Mouse (Mus musculus): ENCODE measurements around the gene Gm21860. TPM values are rescaled to one million over a fixed set of nuclear protein-coding genes. Genes with fewer than 3 reads are reported as not detected.
"Not testable (repeated sequence)": the region's sequence is repeated elsewhere in the genome, so short reads cannot be mapped to it uniquely, and the experiment has no call there.

Gm21860 gene
- polyA plus RNA-seq, 1 experiment from 2014 or later = not detected

- H3K4me3 ChIP-seq (ENCODE audit: low read depth, low read length); H3K27me3 ChIP-seq (ENCODE audit: control insufficient read depth, insufficient read depth, low read length); H3K4me1 ChIP-seq (ENCODE audit: control insufficient read depth, insufficient read depth, low read length); H3K27ac ChIP-seq (ENCODE audit: low read depth, low read length); H3K9ac ChIP-seq (ENCODE audit: low read length); H3K4me2 ChIP-seq (ENCODE audit: low read depth): not testable (repeated sequence)
- ATAC-seq (ENCODE audit: insufficient read depth, low FRiP score, low TSS enrichment) (peak; percentile 67), DNase-seq (ENCODE audit: low spot score) (peak; percentile 74)
- peaks cover 36% of the 10 kb centered on the region for H3K36me3 ChIP-seq (ENCODE audit: control insufficient read depth, insufficient read depth, low read length)
- H3K9me3 ChIP-seq (ENCODE audit: control insufficient read depth, low read length) = peaks cover 44% of the 10 kb centered on the region
- 78% methylated on average over 38 of the region's 38 CpGs for WGBS
Measured at GRCm38 (mm10) chrY:90741006-90741405, 13.6 kb downstream of the Gm21860 start.

- Histone ChIP-seq H3K4me1 (ENCODE audit: control insufficient read depth, insufficient read depth, low read length) (no peaks in the 10 kb centered on the region), H3K27ac (ENCODE audit: low read depth, low read length) (no peak overlapping the region), H3K4me3 (ENCODE audit: low read depth, low read length) (no peak overlapping the region), H3K36me3 (ENCODE audit: control insufficient read depth, insufficient read depth, low read length) (peaks cover 36% of the 10 kb centered on the region), H3K9me3 (ENCODE audit: control insufficient read depth, low read length) (peaks cover 44% of the 10 kb centered on the region), H3K9ac (ENCODE audit: low read length) (no peak overlapping the region), H3K4me2 (ENCODE audit: low read depth) (no peak overlapping the region), H3K27me3 (ENCODE audit: control insufficient read depth, insufficient read depth, low read length) (no peaks in the 10 kb centered on the region)
- ATAC-seq (ENCODE audit: insufficient read depth, low FRiP score, low TSS enrichment) (peak; percentile 1; the same call in 1 of the 2 replicates), DNase-seq (ENCODE audit: low spot score) (peak; percentile 66)
- WGBS = 55% methylated on average over 14 of the region's 14 CpGs
Measured at GRCm38 (mm10) chrY:90740013-90740561, 14.5 kb downstream of the Gm21860 start.

GRCm38 (mm10) chrY:90739531-90740012 is 15.0 kb downstream of the Gm21860 start:
- H3K4me1 ChIP-seq (ENCODE audit: control insufficient read depth, insufficient read depth, low read length); H3K9ac ChIP-seq (ENCODE audit: low read length); H3K27me3 ChIP-seq (ENCODE audit: control insufficient read depth, insufficient read depth, low read length); ATAC-seq (ENCODE audit: insufficient read depth, low FRiP score, low TSS enrichment); H3K4me3 ChIP-seq (ENCODE audit: low read depth, low read length); H3K4me2 ChIP-seq (ENCODE audit: low read depth); H3K27ac ChIP-seq (ENCODE audit: low read depth, low read length): not testable (repeated sequence)
- DNase-seq (ENCODE audit: low spot score) = peak; percentile 50
- Histone ChIP-seq H3K9me3 (ENCODE audit: control insufficient read depth, low read length) (peaks cover 44% of the 10 kb centered on the region), H3K36me3 (ENCODE audit: control insufficient read depth, insufficient read depth, low read length) (peaks cover 36% of the 10 kb centered on the region)
- 56% methylated on average over 11 of the region's 11 CpGs for WGBS

- ATAC-seq (ENCODE audit: insufficient read depth, low FRiP score, low TSS enrichment) (peak; percentile 11), DNase-seq (ENCODE audit: low spot score) (peak; percentile 51)
- H3K27ac ChIP-seq (ENCODE audit: low read depth, low read length); H3K27me3 ChIP-seq (ENCODE audit: control insufficient read depth, insufficient read depth, low read length); H3K9ac ChIP-seq (ENCODE audit: low read length); H3K4me3 ChIP-seq (ENCODE audit: low read depth, low read length); H3K4me1 ChIP-seq (ENCODE audit: control insufficient read depth, insufficient read depth, low read length); H3K4me2 ChIP-seq (ENCODE audit: low read depth): not testable (repeated sequence)
- Histone ChIP-seq H3K9me3 (ENCODE audit: control insufficient read depth, low read length) (peaks cover 40% of the 10 kb centered on the region), H3K36me3 (ENCODE audit: control insufficient read depth, insufficient read depth, low read length) (peaks cover 36% of the 10 kb centered on the region)
- WGBS = 76% methylated on average over 28 of the region's 28 CpGs
Measured at GRCm38 (mm10) chrY:90738841-90739530, 15.6 kb downstream of the Gm21860 start.

GRCm38 (mm10) chrY:90738431-90738680 is 16.3 kb downstream of the Gm21860 start:
- Histone ChIP-seq H3K9ac (ENCODE audit: low read length) (no peak overlapping the region), H3K9me3 (ENCODE audit: control insufficient read depth, low read length) (peaks cover 40% of the 10 kb centered on the region), H3K4me1 (ENCODE audit: control insufficient read depth, insufficient read depth, low read length) (no peaks in the 10 kb centered on the region), H3K27me3 (ENCODE audit: control insufficient read depth, insufficient read depth, low read length) (no peaks in the 10 kb centered on the region), H3K36me3 (ENCODE audit: control insufficient read depth, insufficient read depth, low read length) (peaks cover 36% of the 10 kb centered on the region), H3K4me2 (ENCODE audit: low read depth) (no peak overlapping the region), H3K4me3 (ENCODE audit: low read depth, low read length) (no peak overlapping the region), H3K27ac (ENCODE audit: low read depth, low read length) (no peak overlapping the region)
- DNase-seq (ENCODE audit: low spot score) (no peak), ATAC-seq (ENCODE audit: insufficient read depth, low FRiP score, low TSS enrichment) (no peak)
- WGBS = 90% methylated on average over 1 of the region's 1 CpGs

GRCm38 (mm10) chrY:90737606-90738430 is 16.8 kb downstream of the Gm21860 start:
- Histone ChIP-seq H3K36me3 (ENCODE audit: control insufficient read depth, insufficient read depth, low read length) (peaks cover 36% of the 10 kb centered on the region), H3K4me2 (ENCODE audit: low read depth) (no peak overlapping the region), H3K27ac (ENCODE audit: low read depth, low read length) (no peak overlapping the region), H3K4me3 (ENCODE audit: low read depth, low read length) (no peak overlapping the region), H3K27me3 (ENCODE audit: control insufficient read depth, insufficient read depth, low read length) (no peaks in the 10 kb centered on the region), H3K9ac (ENCODE audit: low read length) (no peak overlapping the region), H3K9me3 (ENCODE audit: control insufficient read depth, low read length) (peaks cover 39% of the 10 kb centered on the region), H3K4me1 (ENCODE audit: control insufficient read depth, insufficient read depth, low read length) (no peaks in the 10 kb centered on the region)
- ATAC-seq (ENCODE audit: insufficient read depth, low FRiP score, low TSS enrichment) (no peak), DNase-seq (ENCODE audit: low spot score) (no peak)
- 72% methylated on average over 3 of the region's 7 CpGs for WGBS

- not testable (repeated sequence) for H3K4me1 ChIP-seq (ENCODE audit: control insufficient read depth, insufficient read depth, low read length); H3K9ac ChIP-seq (ENCODE audit: low read length); H3K4me3 ChIP-seq (ENCODE audit: low read depth, low read length); H3K27ac ChIP-seq (ENCODE audit: low read depth, low read length); DNase-seq (ENCODE audit: low spot score); ATAC-seq (ENCODE audit: insufficient read depth, low FRiP score, low TSS enrichment); H3K27me3 ChIP-seq (ENCODE audit: control insufficient read depth, insufficient read depth, low read length); H3K4me2 ChIP-seq (ENCODE audit: low read depth)
- Histone ChIP-seq H3K9me3 (ENCODE audit: control insufficient read depth, low read length) (peaks cover 29% of the 10 kb centered on the region), H3K36me3 (ENCODE audit: control insufficient read depth, insufficient read depth, low read length) (peaks cover 26% of the 10 kb centered on the region)
- WGBS = 79% methylated on average over 6 of the region's 9 CpGs
Measured at GRCm38 (mm10) chrY:90736217-90737000, 18.2 kb downstream of the Gm21860 start.

GRCm38 (mm10) chrY:90735181-90735895 is 19.3 kb downstream of the Gm21860 start:
- not testable (repeated sequence) for H3K27ac ChIP-seq (ENCODE audit: low read depth, low read length); DNase-seq (ENCODE audit: low spot score); H3K4me2 ChIP-seq (ENCODE audit: low read depth)

More at GRCm38 (mm10) chrY:90735181-90735895, 19.3 kb downstream of the Gm21860 start:
- Histone ChIP-seq H3K9me3 (ENCODE audit: control insufficient read depth, low read length) (peaks cover 22% of the 10 kb centered on the region), H3K36me3 (ENCODE audit: control insufficient read depth, insufficient read depth, low read length) (peaks cover 21% of the 10 kb centered on the region)
- H3K9ac ChIP-seq (ENCODE audit: low read length); H3K4me1 ChIP-seq (ENCODE audit: control insufficient read depth, insufficient read depth, low read length); H3K4me3 ChIP-seq (ENCODE audit: low read depth, low read length); H3K27me3 ChIP-seq (ENCODE audit: control insufficient read depth, insufficient read depth, low read length); ATAC-seq (ENCODE audit: insufficient read depth, low FRiP score, low TSS enrichment): not testable (repeated sequence)
- 100% methylated on average over 3 of the region's 5 CpGs for WGBS

Measured in neural tube, embryonic 11.5 days (tissue).